Mouse (Mus musculus) hindbrain, postnatal 0 days (tissue): ENCODE measurements at regions not wholly inside any gene's neighbourhood (a gene's known extent, or its start where the extent isn't known, plus 50 kb on each side); places are given as distances from the start of the nearest gene placed in this dataset.
A peak's percentile ranks its signal among the peaks of the same experiment; 100 is the strongest.

Source experiments
- ATAC-seq: fragments of 200-750 bp; cut with Nextera tagmentation; 2 replicates; pipeline ENCODE4 v1.8.0; 2017; ENCODE audit warnings: mild to moderate bottlenecking, moderate TSS enrichment, moderate library complexity
- DNase-seq: peaks from one replicate; pipeline ENCODE4 v3.0.0-alpha.2; 2015; ENCODE audit warnings: low spot score
- H3K27ac ChIP-seq: fragments of 300-500 bp; sonication (generic); 2 replicates; pipeline ENCODE4 v1.5.1; 2014; ENCODE audit warnings: mild to moderate bottlenecking
- H3K27me3 ChIP-seq: fragments of 300-500 bp; sonication (generic); 2 replicates; pipeline ENCODE4 v1.6.1; 2014; ENCODE audit warnings: low read length, mixed read lengths; ENCODE audit not compliant: insufficient read depth
- H3K36me3 ChIP-seq: fragments of 300-500 bp; sonication (generic); 2 replicates; pipeline ENCODE4 v1.6.1; 2014; ENCODE audit warnings: low read length, mixed read lengths; ENCODE audit not compliant: insufficient read depth
- H3K4me1 ChIP-seq: fragments of 300-500 bp; sonication (generic); 2 replicates; pipeline ENCODE4 v1.6.1; 2014; ENCODE audit warnings: antibody characterized with exemption, low read length, mixed read lengths; ENCODE audit not compliant: insufficient read depth
- H3K4me2 ChIP-seq: fragments of 300-500 bp; sonication (generic); 2 replicates; pipeline ENCODE4 v1.6.1; 2014; ENCODE audit warnings: low read depth, mild to moderate bottlenecking, low read length, moderate library complexity, mixed read lengths
- H3K4me3 ChIP-seq: fragments of 300-500 bp; sonication (generic); 2 replicates; pipeline ENCODE4 v1.5.1; 2014; ENCODE audit warnings: low read length
- H3K9ac ChIP-seq: fragments of 300-500 bp; sonication (generic); replicated peaks from 2 replicates; pipeline ENCODE4 v1.6.1; 2014; ENCODE audit warnings: mild to moderate bottlenecking, low read length, moderate library complexity, mixed read lengths
- H3K9me3 ChIP-seq: fragments of 300-500 bp; sonication (generic); 2 replicates; pipeline ENCODE4 v1.6.1; 2016; ENCODE audit warnings: low read length, mixed read lengths
- CTCF ChIP-seq: IDR thresholded peaks from 2 replicates; pipeline ENCODE4 v1.5.1; 2016; ENCODE audit warnings: antibody characterized with exemption, control low read depth, low read depth
- WGBS: fragments of 180-500 bp; shearing (Covaris S2); extraction: QIAGEN DNeasy Blood & Tissue Kit; methylation state at CpG from one replicate; pipeline ENCODE4 v1.1.7; 2014; 5-methylcytosine and 5-hydroxymethylcytosine counted together

DNA sequence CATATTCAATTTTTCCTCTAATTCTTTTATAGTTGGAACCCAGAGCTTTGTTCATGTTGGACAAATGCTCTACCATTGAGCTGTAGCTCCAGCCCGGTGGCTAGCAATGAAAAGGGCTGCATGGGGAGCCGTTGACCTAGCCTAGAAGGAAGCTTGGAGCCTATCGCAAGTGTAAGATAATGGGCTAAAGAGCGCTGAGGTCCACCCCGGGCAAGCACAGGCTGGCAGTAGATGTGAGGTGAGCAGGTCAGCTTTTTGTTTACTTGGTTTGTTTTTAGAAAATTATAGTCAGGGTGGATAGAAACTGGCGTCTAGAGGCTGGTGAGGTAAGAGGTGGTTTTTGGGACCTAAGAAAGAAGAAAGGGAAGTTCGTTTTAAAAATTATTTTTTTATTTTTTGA, 181.0 kb downstream of the Plpp3 start:
- whole genome bisulfite sequencing = 77% methylated on average over 7 of the region's 7 CpGs
- no peak for DNase-seq

DNA sequence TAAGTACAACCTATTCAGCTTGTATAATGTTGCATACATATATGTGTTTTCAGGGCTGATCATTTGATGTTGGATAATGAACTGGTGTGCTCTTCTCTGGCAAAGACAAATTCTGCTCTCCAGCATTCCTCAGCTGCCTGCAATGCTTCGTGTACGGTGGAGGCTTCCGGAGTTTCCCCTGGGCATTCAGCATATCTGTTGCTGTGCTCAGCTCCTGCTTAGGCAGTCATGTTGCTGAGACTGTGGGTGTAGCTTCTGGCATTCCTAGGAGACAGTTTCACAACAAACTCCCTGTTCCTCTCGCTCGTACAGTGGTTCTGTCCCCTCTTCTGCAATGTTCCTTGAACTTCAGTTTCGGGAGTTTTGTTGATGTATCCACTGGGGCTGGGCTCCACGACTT, 181.7 kb downstream of the Plpp3 start:
- TF ChIP-seq CTCF = no peak
- Histone ChIP-seq H3K4me2 (no peak overlapping the region), H3K4me3 (no peak overlapping the region), H3K4me1 (no peaks in the 10 kb centered on the region), H3K36me3 (no peaks in the 10 kb centered on the region), H3K27ac (no peak overlapping the region), H3K9me3 (no peaks in the 10 kb centered on the region), H3K9ac (no peak overlapping the region), H3K27me3 (no peaks in the 10 kb centered on the region)
- WGBS = 68% methylated on average over 7 of the region's 7 CpGs
- DNase-seq (peak; percentile 19), ATAC-seq (no peak)

More for the DNA sequence above, 181.0 kb downstream of the Plpp3 start:
- Histone ChIP-seq H3K27me3 (no peaks in the 10 kb centered on the region), H3K9ac (no peak overlapping the region), H3K4me3 (no peak overlapping the region), H3K36me3 (no peaks in the 10 kb centered on the region), H3K4me2 (no peak overlapping the region), H3K9me3 (no peaks in the 10 kb centered on the region), H3K4me1 (no peaks in the 10 kb centered on the region), H3K27ac (no peak overlapping the region)
- no peak for ATAC-seq
- TF ChIP-seq CTCF = no peak

DNA sequence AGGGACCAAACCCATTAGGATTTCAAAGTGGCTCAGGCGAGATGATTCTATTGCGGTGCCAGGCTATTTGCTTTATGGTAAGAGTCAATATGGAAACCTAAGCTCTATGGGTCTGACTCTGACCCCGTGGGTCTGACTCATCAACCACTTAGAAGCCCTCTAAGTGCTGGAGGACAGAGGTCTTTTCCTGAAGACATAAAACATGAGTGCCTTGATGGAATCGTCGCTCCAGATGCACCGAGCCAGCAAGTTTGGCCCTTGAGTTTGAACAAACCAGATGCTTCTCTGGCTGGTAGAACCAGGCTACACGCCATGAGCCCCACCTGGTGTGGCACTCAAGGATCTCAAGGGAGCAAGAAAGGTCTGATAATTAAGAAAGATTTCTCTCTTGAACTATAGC, 184.1 kb downstream of the Plpp3 start:
- Histone ChIP-seq H3K27me3 (no peaks in the 10 kb centered on the region), H3K4me2 (no peak overlapping the region), H3K4me1 (no peaks in the 10 kb centered on the region), H3K9ac (no peak overlapping the region), H3K9me3 (no peaks in the 10 kb centered on the region), H3K27ac (no peak overlapping the region), H3K36me3 (no peaks in the 10 kb centered on the region), H3K4me3 (no peak overlapping the region)
- TF ChIP-seq CTCF = no peak
- 88% methylated on average over 7 of the region's 7 CpGs for WGBS
- ATAC-seq (no peak), DNase-seq (no peak)

DNA sequence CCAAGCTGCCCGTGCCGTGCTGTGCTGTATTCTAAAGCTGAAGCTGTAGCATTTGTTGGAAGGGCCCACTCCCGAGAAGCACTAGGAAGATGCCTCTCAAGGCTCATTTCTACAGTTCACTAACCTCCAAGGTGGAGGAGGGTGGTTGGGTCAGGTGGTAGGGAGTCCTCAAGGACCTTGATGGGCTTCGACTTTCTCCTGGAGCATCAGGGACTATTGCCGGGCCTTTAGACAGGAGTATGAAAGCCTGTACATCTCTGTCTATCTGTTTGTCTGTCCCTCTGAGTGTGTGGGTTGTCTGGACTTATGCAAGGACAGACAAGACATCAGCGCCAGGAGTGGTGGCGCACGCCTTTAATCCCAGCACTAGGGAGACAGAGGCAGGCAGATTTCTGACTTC, 189.7 kb downstream of the Plpp3 start:
- no peak overlapping the region for H3K9ac ChIP-seq
- ATAC-seq = no peak
- no peak overlapping the region for H3K4me3 ChIP-seq
- no peak overlapping the region for H3K4me2 ChIP-seq
- H3K27ac ChIP-seq = no peak overlapping the region
- no peaks in the 10 kb centered on the region for H3K27me3 ChIP-seq
- no peak for DNase-seq
- no peaks in the 10 kb centered on the region for H3K36me3 ChIP-seq
- no peak for TF ChIP-seq CTCF
- 87% methylated on average over 8 of the region's 8 CpGs for WGBS
- no peaks in the 10 kb centered on the region for H3K9me3 ChIP-seq
- H3K4me1 ChIP-seq = no peaks in the 10 kb centered on the region

GRCm38 (mm10) chr4:105347911-105348310, 190.8 kb downstream of the Plpp3 start:
- 83% methylated on average over 8 of the region's 8 CpGs for WGBS

DNA sequence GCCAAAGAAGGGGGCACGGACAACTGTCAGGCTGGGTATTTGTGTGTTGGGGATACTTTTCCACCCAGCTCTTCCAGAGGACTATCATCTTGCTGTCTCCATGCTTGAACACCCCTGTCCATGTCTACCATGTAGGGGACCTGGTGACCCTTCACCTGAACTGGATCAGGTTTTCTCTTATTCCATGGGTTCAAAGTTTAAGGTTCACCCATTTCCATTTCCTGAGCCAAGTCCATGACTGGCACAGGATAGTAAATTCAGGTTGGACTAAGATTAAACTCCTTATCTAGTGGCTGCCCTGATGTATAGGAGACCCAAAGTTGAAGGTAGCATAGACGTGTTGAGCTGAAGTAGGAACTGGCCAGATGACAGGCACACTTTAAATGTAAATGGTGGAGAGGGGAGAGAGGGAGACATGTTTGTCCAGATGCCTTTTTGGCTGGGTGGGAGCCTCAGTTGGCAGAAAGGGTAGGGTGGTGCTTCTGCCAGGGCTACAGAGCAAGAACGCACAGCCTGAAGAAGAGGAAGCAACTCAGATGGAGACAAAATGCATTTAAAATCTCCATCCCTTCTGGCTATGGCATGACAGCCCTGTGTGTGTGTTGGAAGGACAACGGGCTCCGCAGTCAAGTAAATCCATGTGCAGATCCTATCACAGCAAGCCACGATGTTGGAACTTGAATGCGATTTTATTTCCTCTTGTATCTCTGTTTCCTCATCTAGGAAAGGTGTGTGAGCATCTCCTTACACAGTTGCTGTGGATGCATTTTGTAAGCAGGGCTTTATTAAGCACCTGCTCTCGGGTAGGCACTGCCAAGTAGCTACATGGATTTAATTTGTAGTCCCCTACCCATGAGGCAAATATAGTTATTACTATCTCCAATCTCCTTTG, 192.4 kb downstream of the Plpp3 start:
- H3K9me3 ChIP-seq = no peaks in the 10 kb centered on the region
- WGBS = 93% methylated on average over 8 of the region's 8 CpGs
- H3K27me3 ChIP-seq = no peaks in the 10 kb centered on the region
- H3K4me3 ChIP-seq = no peak overlapping the region
- H3K36me3 ChIP-seq = no peaks in the 10 kb centered on the region
- no peak overlapping the region for H3K4me2 ChIP-seq
- no peak overlapping the region for H3K27ac ChIP-seq
- H3K4me1 ChIP-seq = no peaks in the 10 kb centered on the region
- DNase-seq (no peak), ATAC-seq (no peak)
- no peak for TF ChIP-seq CTCF
- no peak overlapping the region for H3K9ac ChIP-seq

More at GRCm38 (mm10) chr4:105347911-105348310, 190.8 kb downstream of the Plpp3 start:
- no peaks in the 10 kb centered on the region for H3K36me3 ChIP-seq
- no peak overlapping the region for H3K9ac ChIP-seq
- no peaks in the 10 kb centered on the region for H3K9me3 ChIP-seq
- no peak for ATAC-seq
- no peak overlapping the region for H3K4me3 ChIP-seq
- H3K4me1 ChIP-seq = no peaks in the 10 kb centered on the region
- no peaks in the 10 kb centered on the region for H3K27me3 ChIP-seq
- DNase-seq = no peak
- no peak overlapping the region for H3K27ac ChIP-seq
- no peak overlapping the region for H3K4me2 ChIP-seq
- TF ChIP-seq CTCF = no peak

DNA sequence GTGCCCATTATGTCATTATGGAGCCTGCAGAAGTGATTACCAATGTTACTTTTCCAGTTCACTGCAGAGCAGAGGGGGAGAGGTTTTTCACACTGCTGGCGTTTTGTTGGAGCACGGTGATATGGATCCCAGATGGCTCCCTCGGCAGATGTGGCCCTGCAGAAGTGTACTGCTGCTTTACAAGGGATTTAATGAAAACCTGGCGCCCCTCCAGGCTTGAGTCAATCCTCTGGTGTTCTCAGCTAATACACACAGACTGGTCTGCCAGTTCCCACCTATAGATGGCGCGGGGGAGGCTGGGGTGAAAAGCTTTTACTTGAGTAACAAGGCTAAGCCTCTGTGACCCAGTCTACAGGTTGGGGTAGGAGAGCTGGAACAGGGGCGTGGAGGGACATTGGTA, 195.2 kb downstream of the Plpp3 start:
- H3K4me3 ChIP-seq = no peak overlapping the region
- 58% methylated on average over 7 of the region's 7 CpGs for WGBS
- no peaks in the 10 kb centered on the region for H3K36me3 ChIP-seq
- no peak overlapping the region for H3K4me2 ChIP-seq
- H3K4me1 ChIP-seq = no peaks in the 10 kb centered on the region
- H3K27ac ChIP-seq = no peak overlapping the region
- peak; percentile 28; the same call in 1 of the 2 replicates for TF ChIP-seq CTCF
- no peaks in the 10 kb centered on the region for H3K27me3 ChIP-seq
- peak; percentile 61 for DNase-seq
- H3K9ac ChIP-seq = no peak overlapping the region
- H3K9me3 ChIP-seq = no peaks in the 10 kb centered on the region
- 0 out of 2 replicates have a peak, but pooled peaks have one; percentile 40 for ATAC-seq
